Mouse (Mus musculus): ENCODE results near the gene Ndrg2. TPM values are rescaled to one million over a fixed set of nuclear protein-coding genes. Genes with fewer than 3 reads are reported as not detected.
A peak's percentile ranks its signal among the peaks of the same experiment; 100 is the strongest.

The Ndrg2 gene
- polyA plus RNA-seq, 1 experiment from 2014 or later = 66.4 TPM

DNA sequence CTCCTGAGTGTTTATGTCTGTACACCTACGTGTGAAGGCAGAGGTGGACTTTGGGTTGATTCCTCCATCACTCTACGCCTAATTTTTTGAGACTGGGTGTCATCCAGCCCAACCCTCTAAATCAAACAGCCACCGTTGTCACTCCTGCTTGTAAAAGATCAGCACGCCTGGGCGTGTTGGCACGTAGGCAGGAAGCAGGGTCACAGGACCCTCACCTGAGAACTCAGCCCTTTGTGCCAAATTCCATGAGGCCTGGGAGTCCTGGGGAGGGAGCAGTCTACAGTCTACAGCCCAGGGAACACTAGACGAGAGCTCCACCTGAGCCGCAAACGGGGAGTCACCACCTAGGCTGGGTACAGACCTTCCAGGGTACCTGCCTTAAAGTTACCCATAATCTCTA, 10.2 kb downstream of the Ndrg2 start:
- Histone ChIP-seq H3K36me3 (ENCODE audit: control insufficient read depth, insufficient read depth) (no peaks in the 10 kb centered on the region), H3K9me3 (replicated peaks; ENCODE audit: control insufficient read depth, low read length) (no peaks in the 10 kb centered on the region), H3K27me3 (ENCODE audit: control insufficient read depth, insufficient read depth, low read depth, low read length) (no peaks in the 10 kb centered on the region), H3K4me1 (ENCODE audit: control insufficient read depth, low read depth, low read length) (peaks cover 17% of the 10 kb centered on the region), H3K9ac (ENCODE audit: low read depth, low read length) (no peak overlapping the region), H3K4me2 (ENCODE audit: low read depth, low read length) (no peak overlapping the region), H3K4me3 (ENCODE audit: low read depth, low read length) (no peak overlapping the region), H3K27ac (ENCODE audit: low read length) (no peak overlapping the region)
- WGBS (ENCODE audit: insufficient replicate concordance) = 77% methylated on average over 9 of the region's 9 CpGs
- ATAC-seq (ENCODE audit: low read depth) = no peak

DNA sequence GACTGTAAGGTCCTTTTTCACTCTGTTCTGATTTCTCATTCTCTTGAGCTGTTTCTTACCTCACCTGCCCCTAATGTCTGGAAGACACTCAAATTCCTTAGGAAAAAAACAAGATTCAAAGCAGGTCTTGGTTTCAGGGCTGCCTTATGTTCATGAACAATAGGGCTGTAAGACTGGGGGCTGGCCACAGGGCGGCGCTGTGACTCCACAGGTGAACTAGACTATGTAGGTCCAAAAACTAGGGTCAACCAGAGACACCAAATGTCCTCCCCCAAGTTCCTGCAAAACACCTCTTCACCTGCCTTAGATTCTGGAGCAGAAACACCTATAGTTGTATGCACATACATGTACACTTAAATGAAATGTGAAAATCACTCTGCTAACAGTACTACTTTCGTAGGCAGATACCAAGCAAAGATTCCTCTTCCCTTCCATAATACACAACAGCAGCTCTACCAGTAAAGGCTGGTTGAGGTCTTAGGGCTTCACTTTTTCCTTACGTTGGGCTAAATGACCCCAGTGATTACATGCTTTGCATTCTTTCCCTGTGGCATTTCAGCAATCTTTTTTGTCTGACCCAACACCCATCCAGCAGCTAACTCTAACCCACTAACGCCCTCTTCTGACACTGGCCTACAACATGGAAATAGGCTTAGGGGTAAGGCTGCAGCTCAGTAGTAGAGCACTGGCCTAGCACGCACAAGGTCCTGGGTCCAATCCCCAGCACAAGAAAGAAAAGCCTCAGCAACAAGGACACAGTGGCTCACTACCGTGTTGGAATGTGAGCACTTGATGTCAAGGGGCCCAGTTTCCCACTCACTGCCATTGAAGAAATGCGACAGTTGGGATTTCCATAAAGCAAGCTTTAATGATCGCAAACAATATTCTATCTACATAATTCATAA, 10.9 kb downstream of the Ndrg2 start:
- no peak overlapping the region for H3K4me3 ChIP-seq (ENCODE audit: low read depth, low read length)
- no peak overlapping the region for H3K27ac ChIP-seq (ENCODE audit: low read length)
- 55% methylated on average over 9 of the region's 9 CpGs for WGBS (ENCODE audit: insufficient replicate concordance)
- H3K9ac ChIP-seq (ENCODE audit: low read depth, low read length) = no peak overlapping the region; the same call in 1 of the 2 replicates
- ATAC-seq (ENCODE audit: low read depth) = no peak; the same call in 1 of the 2 replicates
- no peaks in the 10 kb centered on the region for H3K27me3 ChIP-seq (ENCODE audit: control insufficient read depth, insufficient read depth, low read depth, low read length)
- no peak overlapping the region for H3K4me2 ChIP-seq (ENCODE audit: low read depth, low read length)
- peaks cover 17% of the 10 kb centered on the region for H3K4me1 ChIP-seq (ENCODE audit: control insufficient read depth, low read depth, low read length)
- no peaks in the 10 kb centered on the region for H3K36me3 ChIP-seq (ENCODE audit: control insufficient read depth, insufficient read depth)
- no peaks in the 10 kb centered on the region for H3K9me3 ChIP-seq (replicated peaks; ENCODE audit: control insufficient read depth, low read length)

DNA sequence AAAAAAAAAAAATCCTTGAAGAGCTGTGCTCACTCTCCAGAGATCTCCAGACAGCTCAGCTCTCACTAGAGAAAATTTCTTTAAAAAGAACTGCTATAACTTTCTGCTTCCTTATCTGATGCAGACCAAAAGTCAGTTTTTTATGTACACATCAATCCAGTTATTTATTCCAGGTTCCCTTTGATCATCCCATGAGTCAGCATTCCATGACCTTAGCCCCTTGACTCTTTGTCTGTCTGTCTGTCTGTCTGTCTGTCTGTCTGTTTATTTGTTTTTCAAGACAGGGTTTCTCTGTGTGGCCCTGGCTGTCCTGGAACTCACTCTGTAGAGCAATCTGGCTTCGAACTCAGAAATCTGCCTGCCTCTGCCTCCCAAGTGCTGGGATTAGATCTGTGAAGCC, 14.6 kb downstream of the Ndrg2 start:
- Histone ChIP-seq H3K27ac (ENCODE audit: low read length) (no peak overlapping the region), H3K27me3 (ENCODE audit: control insufficient read depth, insufficient read depth, low read depth, low read length) (no peaks in the 10 kb centered on the region), H3K9me3 (replicated peaks; ENCODE audit: control insufficient read depth, low read length) (no peaks in the 10 kb centered on the region), H3K4me2 (ENCODE audit: low read depth, low read length) (no peak overlapping the region), H3K36me3 (ENCODE audit: control insufficient read depth, insufficient read depth) (no peaks in the 10 kb centered on the region), H3K4me1 (ENCODE audit: control insufficient read depth, low read depth, low read length) (no peaks in the 10 kb centered on the region), H3K4me3 (ENCODE audit: low read depth, low read length) (no peak overlapping the region), H3K9ac (ENCODE audit: low read depth, low read length) (no peak overlapping the region)
- WGBS (ENCODE audit: insufficient replicate concordance) = 73% methylated on average over 1 of the region's 1 CpGs
- ATAC-seq (ENCODE audit: low read depth) = no peak

DNA sequence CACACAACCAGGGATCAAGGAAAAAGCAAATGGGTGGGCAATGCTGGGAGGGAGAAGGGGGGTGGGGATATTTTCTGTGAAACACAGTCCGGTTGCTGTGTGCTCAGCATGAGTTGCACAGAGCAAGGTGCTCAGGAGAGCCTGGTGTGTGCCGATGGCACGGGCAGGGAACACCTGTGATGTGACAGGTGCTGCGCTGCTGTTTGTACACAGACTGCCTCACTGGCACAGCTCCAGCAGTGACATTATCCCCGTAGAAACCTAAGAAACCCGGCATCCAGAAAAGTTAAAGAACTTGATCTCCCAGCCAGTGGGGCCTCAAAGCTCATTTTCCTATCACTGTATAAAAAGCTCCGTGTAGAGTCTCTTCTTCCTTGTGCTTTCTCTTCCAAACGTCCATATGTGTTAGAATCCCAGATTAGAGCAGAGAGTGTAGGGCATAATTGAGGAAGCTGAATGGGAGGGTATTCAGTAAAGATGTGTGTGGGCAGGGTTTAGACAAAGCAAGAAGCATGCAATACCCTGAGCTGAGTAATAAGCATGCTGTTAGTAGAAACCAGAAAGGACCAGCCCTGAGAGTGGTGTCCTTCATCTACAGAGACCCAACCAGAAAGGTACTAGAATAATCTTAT, 17.3 kb downstream of the Ndrg2 start:
- Histone ChIP-seq H3K9ac (ENCODE audit: low read depth, low read length) (no peak overlapping the region), H3K4me1 (ENCODE audit: control insufficient read depth, low read depth, low read length) (peaks cover 9% of the 10 kb centered on the region), H3K4me3 (ENCODE audit: low read depth, low read length) (no peak overlapping the region), H3K27ac (ENCODE audit: low read length) (no peak overlapping the region), H3K9me3 (replicated peaks; ENCODE audit: control insufficient read depth, low read length) (no peaks in the 10 kb centered on the region), H3K36me3 (ENCODE audit: control insufficient read depth, insufficient read depth) (peaks cover 2% of the 10 kb centered on the region; the same call in 1 of the 2 replicates), H3K4me2 (ENCODE audit: low read depth, low read length) (no peak overlapping the region), H3K27me3 (ENCODE audit: control insufficient read depth, insufficient read depth, low read depth, low read length) (no peaks in the 10 kb centered on the region)
- no peak for ATAC-seq (ENCODE audit: low read depth)
- WGBS (ENCODE audit: insufficient replicate concordance) = 60% methylated on average over 8 of the region's 8 CpGs

GRCm38 (mm10) chr14:51896019-51896418, 17.9 kb downstream of the Ndrg2 start:
- WGBS (ENCODE audit: insufficient replicate concordance) = 37% methylated on average over 6 of the region's 6 CpGs
- H3K9ac ChIP-seq (ENCODE audit: low read depth, low read length) = no peak overlapping the region
- ATAC-seq (ENCODE audit: low read depth) = no peak

GRCm38 (mm10) chr14:51895071-51895470, 18.9 kb downstream of the Ndrg2 start:
- Histone ChIP-seq H3K4me2 (ENCODE audit: low read depth, low read length) (no peak overlapping the region), H3K27ac (ENCODE audit: low read length) (no peak overlapping the region), H3K4me1 (ENCODE audit: control insufficient read depth, low read depth, low read length) (peaks cover 9% of the 10 kb centered on the region), H3K9ac (ENCODE audit: low read depth, low read length) (no peak overlapping the region), H3K36me3 (ENCODE audit: control insufficient read depth, insufficient read depth) (peaks cover 15% of the 10 kb centered on the region), H3K9me3 (replicated peaks; ENCODE audit: control insufficient read depth, low read length) (no peaks in the 10 kb centered on the region), H3K4me3 (ENCODE audit: low read depth, low read length) (no peak overlapping the region), H3K27me3 (ENCODE audit: control insufficient read depth, insufficient read depth, low read depth, low read length) (no peaks in the 10 kb centered on the region)
- no peak for ATAC-seq (ENCODE audit: low read depth)
- WGBS (ENCODE audit: insufficient replicate concordance) = 66% methylated on average over 14 of the region's 14 CpGs

More at GRCm38 (mm10) chr14:51896019-51896418, 17.9 kb downstream of the Ndrg2 start:
- peaks cover 9% of the 10 kb centered on the region for H3K4me1 ChIP-seq (ENCODE audit: control insufficient read depth, low read depth, low read length)
- no peak overlapping the region for H3K4me2 ChIP-seq (ENCODE audit: low read depth, low read length)
- H3K4me3 ChIP-seq (ENCODE audit: low read depth, low read length) = no peak overlapping the region
- no peaks in the 10 kb centered on the region for H3K9me3 ChIP-seq (replicated peaks; ENCODE audit: control insufficient read depth, low read length)
- no peaks in the 10 kb centered on the region for H3K27me3 ChIP-seq (ENCODE audit: control insufficient read depth, insufficient read depth, low read depth, low read length)
- no peak overlapping the region for H3K27ac ChIP-seq (ENCODE audit: low read length)
- H3K36me3 ChIP-seq (ENCODE audit: control insufficient read depth, insufficient read depth) = peaks cover 8% of the 10 kb centered on the region

- Histone ChIP-seq H3K27me3 (ENCODE audit: control insufficient read depth, insufficient read depth, low read depth, low read length) (no peaks in the 10 kb centered on the region), H3K4me2 (ENCODE audit: low read depth, low read length) (no peak overlapping the region), H3K9me3 (replicated peaks; ENCODE audit: control insufficient read depth, low read length) (no peaks in the 10 kb centered on the region), H3K27ac (ENCODE audit: low read length) (no peak overlapping the region), H3K4me1 (ENCODE audit: control insufficient read depth, low read depth, low read length) (peaks cover 9% of the 10 kb centered on the region), H3K36me3 (ENCODE audit: control insufficient read depth, insufficient read depth) (peaks cover 23% of the 10 kb centered on the region), H3K9ac (ENCODE audit: low read depth, low read length) (no peak overlapping the region), H3K4me3 (ENCODE audit: low read depth, low read length) (no peak overlapping the region)
- peak; percentile 30; the same call in 1 of the 2 replicates for ATAC-seq (ENCODE audit: low read depth)
- WGBS (ENCODE audit: insufficient replicate concordance) = 34% methylated on average over 3 of the region's 3 CpGs
These were observed 20.1 kb downstream of the Ndrg2 start for GRCm38 (mm10) chr14:51893809-51894208.

DNA sequence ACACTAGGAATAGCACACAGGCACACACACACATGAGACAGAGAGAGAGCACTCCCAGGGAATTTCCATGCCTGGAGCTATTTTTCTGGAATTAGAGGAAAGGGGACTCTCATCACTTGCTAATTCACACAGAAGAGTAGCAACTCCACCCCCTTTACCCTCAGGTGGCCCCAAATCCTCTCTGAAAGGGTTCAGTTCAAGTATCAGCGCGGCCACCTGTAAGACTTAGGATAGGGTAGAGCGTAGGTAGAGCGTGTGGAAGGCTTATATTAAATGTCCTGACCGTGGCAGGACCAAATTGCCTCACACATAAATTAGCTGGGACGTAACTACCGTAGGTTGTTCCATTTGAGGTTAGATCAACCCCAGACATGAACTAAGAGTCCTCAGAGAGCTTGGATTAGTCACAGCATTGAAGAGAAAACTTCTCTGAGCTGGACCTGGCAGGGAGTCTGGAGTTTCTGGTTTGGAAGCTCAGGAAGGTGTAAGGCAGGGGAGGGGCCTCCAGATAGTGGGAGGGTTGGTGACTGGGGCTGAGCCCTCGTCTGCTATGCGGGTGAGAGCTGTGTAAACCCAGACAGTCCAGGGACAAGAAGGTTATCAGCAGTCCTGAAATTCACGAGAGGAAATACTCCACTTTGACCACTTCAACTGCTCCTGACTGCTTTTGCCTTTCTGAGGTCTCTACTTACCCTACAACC, 20.7 kb downstream of the Ndrg2 start:
- WGBS (ENCODE audit: insufficient replicate concordance) = 44% methylated on average over 10 of the region's 10 CpGs
- Histone ChIP-seq H3K9me3 (replicated peaks; ENCODE audit: control insufficient read depth, low read length) (no peaks in the 10 kb centered on the region), H3K4me2 (ENCODE audit: low read depth, low read length) (no peak overlapping the region), H3K9ac (ENCODE audit: low read depth, low read length) (no peak overlapping the region), H3K27me3 (ENCODE audit: control insufficient read depth, insufficient read depth, low read depth, low read length) (no peaks in the 10 kb centered on the region), H3K4me1 (ENCODE audit: control insufficient read depth, low read depth, low read length) (peaks cover 9% of the 10 kb centered on the region), H3K4me3 (ENCODE audit: low read depth, low read length) (no peak overlapping the region), H3K36me3 (ENCODE audit: control insufficient read depth, insufficient read depth) (peaks cover 25% of the 10 kb centered on the region), H3K27ac (ENCODE audit: low read length) (no peak overlapping the region)
- 0 out of 2 replicates have a peak, but pooled peaks have one; percentile 47 for ATAC-seq (ENCODE audit: low read depth)
